In the genomic region with DNA sequence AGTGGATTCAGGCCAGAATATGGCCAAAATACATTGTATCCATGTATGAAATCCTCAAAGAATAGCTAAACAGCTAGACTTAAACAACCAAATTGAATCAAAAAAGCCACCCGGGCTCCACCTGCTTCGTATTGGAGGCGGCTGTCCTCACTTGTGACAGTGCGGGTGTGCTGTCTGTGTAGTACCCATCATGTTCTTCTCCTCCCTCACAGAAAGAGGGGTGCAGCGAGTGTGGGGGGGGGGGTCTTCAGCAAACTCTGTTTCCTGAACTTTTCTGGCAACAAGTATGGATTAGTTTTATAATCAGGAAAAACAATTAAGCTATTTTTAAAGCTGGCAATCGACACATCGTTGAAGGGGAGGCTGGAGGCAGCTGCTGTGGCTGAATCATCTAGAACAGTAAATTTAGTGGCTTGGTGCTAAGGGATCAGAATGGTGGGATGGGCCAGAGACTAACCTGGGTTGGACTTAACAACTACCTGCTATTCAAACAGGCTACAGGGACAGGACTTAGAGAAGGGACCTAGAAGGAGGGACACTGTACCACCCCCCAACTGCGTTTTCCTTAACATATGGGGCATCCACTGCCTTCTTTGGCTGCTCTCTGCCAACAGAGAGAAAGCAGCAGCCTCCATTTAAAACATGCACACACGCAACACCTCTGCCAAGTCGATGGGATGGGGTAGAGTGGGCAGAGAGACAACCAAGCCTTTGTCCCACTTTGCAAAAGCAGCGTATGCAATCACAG, we compare ENCODE assay signal across 17 mouse cellular contexts.
DNase-seq lines count a peak whose midpoint lies in the region; ATAC-seq lines count a peak whose summit lies in the region.
"Had no signal": no experiment of that assay in that cellular context is flagged by ENCODE, and none has a peak within 500 bp of the region (broad histone marks: within the 10 kb centered on the region; RNA-seq: fewer than 3 reads in every experiment).

No protein-coding gene starts in this region.

- no peaks in the 10 kb centered on the region for H3K36me3 ChIP-seq in hindbrain, embryonic 14.5 days (replicated peaks; ENCODE audit: control insufficient read depth, insufficient read depth)
- H3K36me3 ChIP-seq: forebrain, embryonic 12.5 days; midbrain, embryonic 15.5 days had no signal

- no peaks in the 10 kb centered on the region for H3K27me3 ChIP-seq in hindbrain, embryonic 14.5 days (ENCODE audit: control insufficient read depth, insufficient read depth, low read length)
- H3K27me3 ChIP-seq: midbrain, embryonic 15.5 days had no signal

- 72% methylated on average over 11 of the region's 11 CpGs for WGBS in hindbrain, embryonic 14.5 days

- peak; percentile 72 to 80 for DNase-seq in layer of hippocampus, adult 18-20 months (ENCODE audit: low spot score in 2 of 2)
- no peak for DNase-seq in layer of hippocampus, postnatal 10 days (ENCODE audit: low spot score in 2 of 2)
- DNase-seq in hindbrain, embryonic 14.5 days (ENCODE audit: low spot score), result no peak
- peak; percentile 64 for DNase-seq in layer of hippocampus, postnatal 36 days
- peak; percentile 76 for DNase-seq in right cerebral cortex, postnatal 25 days
- no peak for DNase-seq in heart, adult 11 months
- DNase-seq in kidney, postnatal 36 days, result no peak
- DNase-seq: adrenal gland, postnatal 36 days; cerebellum, adult 9-11 months; gastrocnemius, postnatal 10 days; kidney, adult 9 months; lung, postnatal 14 days; thymus, postnatal 4 days had no signal

- H3K27ac ChIP-seq in hindbrain, embryonic 14.5 days, result peak overlapping the region; percentile 35; the same call in 1 of the 2 replicates
- H3K27ac ChIP-seq: forebrain, embryonic 12.5 days; midbrain, embryonic 15.5 days; stomach, postnatal 0 days had no signal

- ATAC-seq in hindbrain, embryonic 14.5 days (ENCODE audit: low FRiP score), result no peak
- ATAC-seq: midbrain, embryonic 15.5 days had no signal

- no peaks in the 10 kb centered on the region for H3K9me3 ChIP-seq in hindbrain, embryonic 14.5 days (ENCODE audit: control insufficient read depth, low read length)
- H3K9me3 ChIP-seq: forebrain, embryonic 12.5 days; megakaryocyte, embryonic 14.5 days; midbrain, embryonic 15.5 days had no signal

- H3K4me3 ChIP-seq in hindbrain, embryonic 14.5 days (replicated peaks; ENCODE audit: low read length), result no peak overlapping the region
- H3K4me3 ChIP-seq: forebrain, embryonic 12.5 days; megakaryocyte, embryonic 14.5 days; midbrain, embryonic 15.5 days had no signal

- no peak overlapping the region for H3K4me2 ChIP-seq in hindbrain, embryonic 14.5 days (replicated peaks)
- H3K4me2 ChIP-seq: forebrain, embryonic 12.5 days; midbrain, embryonic 15.5 days had no signal

- no peak overlapping the region for H3K9ac ChIP-seq in hindbrain, embryonic 14.5 days
- H3K9ac ChIP-seq: forebrain, embryonic 12.5 days; midbrain, embryonic 15.5 days had no signal

- peaks cover 8% of the 10 kb centered on the region; the same call in 1 of the 2 replicates for H3K4me1 ChIP-seq in hindbrain, embryonic 14.5 days (replicated peaks; ENCODE audit: control insufficient read depth, insufficient read depth, low read length)
- H3K4me1 ChIP-seq: megakaryocyte, embryonic 14.5 days had no signal

Comparison
In these comparisons a context has a peak if more than half of its experiments do, and no peak if none do; other contexts are left out.
1. DNase-seq: peak in layer of hippocampus, adult 18-20 months (2 of 2), layer of hippocampus, postnatal 36 days (2 of 2) and right cerebral cortex, postnatal 25 days (single experiment); none in layer of hippocampus, postnatal 10 days (0 of 2), hindbrain, embryonic 14.5 days (single experiment), heart, adult 11 months (single experiment) and kidney, postnatal 36 days (0 of 2).